Mouse (Mus musculus) liver, postnatal 0 days (tissue): ENCODE data around the gene Slc36a1.

Experiments used
- CTCF ChIP-seq: sonication (generic); IDR thresholded peaks from 2 replicates; pipeline ENCODE4 v1.5.1; 2016; ENCODE audit warnings: antibody characterized with exemption, low read depth
- EP300 ChIP-seq: IDR thresholded peaks from 2 replicates; pipeline ENCODE4 v1.6.1; 2016; ENCODE audit warnings: antibody characterized with exemption, low read depth, mild to moderate bottlenecking

GRCm38 (mm10) chr11:55217880-55218279 lies 13.7 kb downstream of the Slc36a1 start:
- TF ChIP-seq CTCF, result no peak
- TF ChIP-seq EP300, result no peak
